Mouse (Mus musculus): Measurements from ENCODE around the gene Hipk4. TPM values are rescaled to one million over a fixed set of nuclear protein-coding genes. Genes with fewer than 3 reads are reported as not detected.
A peak's percentile ranks its signal among the peaks of the same experiment; 100 is the strongest.
"Not testable (repeated sequence)": the region's sequence is repeated elsewhere in the genome, so short reads cannot be mapped to it uniquely, and the experiment has no call there.

The Hipk4 gene
- polyA plus RNA-seq, 1 experiment from 2014 or later, result 1.0 TPM

DNA sequence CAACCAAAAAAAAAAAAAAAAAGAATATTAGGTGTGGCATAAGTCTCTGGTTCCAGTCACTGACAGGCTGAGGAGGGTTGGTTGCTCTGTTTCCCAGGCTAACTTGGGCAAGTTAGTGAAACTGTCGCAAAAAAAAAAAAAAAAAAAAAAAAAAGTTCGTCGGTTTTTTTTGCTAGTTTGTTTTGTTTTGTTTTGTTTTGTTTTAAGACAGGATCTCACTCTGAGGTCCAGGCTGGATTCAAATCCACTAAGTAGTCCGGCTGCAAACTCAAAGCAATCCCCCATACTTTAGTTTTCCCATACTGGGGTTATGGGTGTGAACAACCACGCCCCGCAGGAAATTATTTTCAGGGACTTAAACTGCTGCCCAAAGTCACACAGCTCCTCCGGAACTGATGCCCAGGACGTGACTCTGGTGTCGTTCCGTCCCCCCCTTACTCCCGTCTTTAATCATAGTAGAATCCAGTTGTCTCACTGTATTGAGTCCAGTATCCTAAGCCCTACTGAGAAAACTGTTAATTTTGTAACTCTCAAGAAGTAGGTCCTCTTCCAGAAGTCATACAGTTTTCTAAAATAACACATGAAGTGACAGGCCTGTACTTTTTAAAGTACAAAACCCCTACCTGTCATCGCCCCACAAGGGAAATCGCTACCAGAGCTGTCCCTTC is 36.8 kb upstream of the Hipk4 start:
- peak overlapping the region; percentile 66 for H3K4me3 ChIP-seq
- H3K9ac ChIP-seq, result no peak overlapping the region
- peak overlapping the region; percentile 37; the same call in 1 of the 2 replicates for H3K27ac ChIP-seq

DNA sequence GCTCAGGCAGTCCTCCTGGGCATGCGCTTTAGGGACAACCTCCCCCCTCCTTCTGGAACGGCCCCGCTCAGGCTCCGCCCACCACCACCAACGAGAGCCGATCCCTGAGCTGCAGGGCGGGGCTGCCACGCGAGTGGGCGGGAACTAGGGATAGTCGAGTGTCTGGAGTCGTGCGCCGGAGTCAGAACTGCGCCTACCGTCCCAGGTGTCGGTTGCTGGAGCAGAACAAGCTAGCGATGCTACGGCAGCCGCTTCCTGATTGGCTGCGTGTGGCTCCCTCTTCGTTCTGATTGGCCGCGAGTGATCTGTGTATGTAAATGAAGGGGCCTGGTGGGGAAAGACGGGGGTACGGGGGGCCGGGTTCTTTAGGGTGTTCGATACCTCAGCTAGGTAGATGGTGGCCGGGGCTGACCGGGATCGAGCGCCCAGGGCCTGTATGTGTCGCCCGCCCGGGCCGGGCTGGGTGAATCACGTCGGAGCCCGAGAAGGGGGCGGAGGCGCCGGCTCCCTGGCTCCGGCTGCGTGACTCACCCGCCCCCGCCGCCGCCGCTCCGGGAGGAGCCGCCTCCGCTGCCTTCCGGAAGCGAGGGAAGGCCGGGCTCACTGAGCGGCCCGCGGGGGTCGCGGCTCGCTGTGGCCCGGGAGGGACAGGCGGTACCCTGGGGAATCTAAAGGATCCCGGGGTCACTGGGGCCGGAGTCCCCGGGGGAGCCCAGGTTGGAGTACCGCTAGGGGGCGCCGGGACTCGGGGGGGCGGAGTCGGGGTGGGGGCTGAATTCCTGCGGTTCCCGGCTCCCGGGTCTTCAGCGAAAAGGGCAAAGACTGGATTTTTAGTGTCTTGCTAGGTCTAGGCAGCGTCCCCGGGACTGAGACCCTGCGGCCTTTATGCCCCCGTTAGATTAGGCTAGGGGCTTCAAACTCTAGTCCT is 36.0 kb upstream of the Hipk4 start, which contains the start of gene Sertad1:
Gene Sertad1, plus strand, starts transcription at position 141 of the 928 bp plus-strand sequence.
- Histone ChIP-seq H3K27me3 (no peaks in the 10 kb centered on the region), H3K9ac (peak within 1 kb of the TSS; percentile 78), H3K4me3 (peak within 1 kb of the TSS; percentile 66), H3K36me3 (peaks cover 5% of the 10 kb centered on the region; the same call in 1 of the 2 replicates), H3K4me1 (peaks cover 18% of the 10 kb centered on the region), H3K27ac (peak within 1 kb of the TSS; percentile 97), H3K4me2 (replicated peaks) (peak within 1 kb of the TSS; percentile 74), H3K9me3 (no peaks in the 10 kb centered on the region)
- under 1% methylated on average over 75 of the region's 80 CpGs for WGBS
- peak; percentile 95 for ATAC-seq (ENCODE audit: insufficient number of reproducible peaks, insufficient read depth, low FRiP score, low TSS enrichment)

More for the DNA sequence above, 36.8 kb upstream of the Hipk4 start:
- ATAC-seq (ENCODE audit: insufficient number of reproducible peaks, insufficient read depth, low FRiP score, low TSS enrichment), result no peak
- no peaks in the 10 kb centered on the region for H3K9me3 ChIP-seq
- H3K27me3 ChIP-seq, result no peaks in the 10 kb centered on the region
- H3K4me1 ChIP-seq, result peaks cover 26% of the 10 kb centered on the region
- H3K4me2 ChIP-seq (replicated peaks), result peak overlapping the region; percentile 74
- 4% methylated on average over 13 of the region's 13 CpGs for WGBS
- peaks cover 5% of the 10 kb centered on the region; the same call in 1 of the 2 replicates for H3K36me3 ChIP-seq

DNA sequence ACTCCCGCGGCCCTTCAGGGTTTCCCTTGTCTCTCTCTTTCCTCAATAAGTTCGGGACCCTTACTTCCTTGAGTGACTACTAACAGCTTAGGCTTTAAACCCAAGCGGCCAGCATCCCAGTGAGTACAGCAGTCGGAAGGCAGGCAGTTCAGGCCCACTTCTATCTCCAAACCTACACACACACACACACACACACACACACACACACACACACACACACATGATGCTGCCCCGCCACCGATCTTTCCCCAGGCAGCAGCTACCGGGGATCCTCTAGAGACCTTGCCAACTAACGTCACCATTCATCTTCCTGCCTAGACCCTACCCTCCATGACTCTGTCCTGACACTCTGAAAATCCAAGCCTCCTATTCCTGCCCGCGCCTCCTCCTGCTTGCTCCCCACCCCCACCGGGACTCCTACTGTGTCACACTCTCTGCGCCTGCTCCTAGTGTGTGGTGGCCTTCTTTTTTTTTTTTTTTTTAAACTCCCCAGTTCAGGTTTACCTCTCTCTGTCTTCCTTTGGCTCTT is 35.3 kb upstream of the Hipk4 start:
- Histone ChIP-seq H3K27me3 (no peaks in the 10 kb centered on the region), H3K4me1 (peaks cover 17% of the 10 kb centered on the region), H3K4me3 (peak overlapping the region; percentile 66), H3K36me3 (peaks cover 5% of the 10 kb centered on the region; the same call in 1 of the 2 replicates), H3K9me3 (no peaks in the 10 kb centered on the region), H3K27ac (peak overlapping the region; percentile 97), H3K9ac (peak overlapping the region; percentile 78), H3K4me2 (replicated peaks) (peak overlapping the region; percentile 74)
- no peak for ATAC-seq (ENCODE audit: insufficient number of reproducible peaks, insufficient read depth, low FRiP score, low TSS enrichment)
- under 1% methylated on average over 13 of the region's 13 CpGs for WGBS

DNA sequence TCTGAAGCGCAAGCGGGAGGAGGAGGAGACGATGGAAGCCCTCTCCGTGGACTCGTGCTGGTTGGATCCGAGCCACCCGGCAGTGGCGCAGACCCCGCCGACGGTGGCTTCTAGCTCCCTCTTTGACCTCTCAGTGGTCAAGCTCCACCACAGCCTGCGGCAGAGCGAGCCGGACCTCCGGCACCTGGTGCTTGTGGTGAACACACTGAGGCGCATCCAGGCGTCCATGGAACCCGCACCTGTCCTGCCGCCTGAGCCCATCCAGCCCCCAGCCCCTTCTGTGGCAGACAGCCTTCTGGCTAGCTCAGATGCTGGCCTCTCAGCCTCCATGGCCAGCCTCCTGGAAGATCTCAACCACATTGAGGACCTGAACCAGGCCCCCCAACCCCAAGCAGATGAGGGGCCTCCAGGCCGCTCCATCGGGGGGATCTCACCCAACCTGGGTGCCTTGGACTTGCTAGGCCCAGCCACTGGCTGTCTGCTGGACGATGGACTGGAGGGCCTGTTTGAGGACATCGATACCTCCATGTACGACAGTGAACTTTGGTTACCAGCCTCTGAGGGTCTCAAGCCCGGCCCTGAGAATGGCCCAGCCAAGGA is 33.7 kb upstream of the Hipk4 start:
- WGBS, result 91% methylated on average over 25 of the region's 25 CpGs
- Histone ChIP-seq H3K27me3 (no peaks in the 10 kb centered on the region), H3K36me3 (peaks cover 5% of the 10 kb centered on the region; the same call in 1 of the 2 replicates), H3K4me3 (no peak overlapping the region), H3K4me2 (replicated peaks) (no peak overlapping the region), H3K9me3 (no peaks in the 10 kb centered on the region), H3K27ac (no peak overlapping the region), H3K9ac (no peak overlapping the region), H3K4me1 (peaks cover 17% of the 10 kb centered on the region)
- ATAC-seq (ENCODE audit: insufficient number of reproducible peaks, insufficient read depth, low FRiP score, low TSS enrichment), result no peak

DNA sequence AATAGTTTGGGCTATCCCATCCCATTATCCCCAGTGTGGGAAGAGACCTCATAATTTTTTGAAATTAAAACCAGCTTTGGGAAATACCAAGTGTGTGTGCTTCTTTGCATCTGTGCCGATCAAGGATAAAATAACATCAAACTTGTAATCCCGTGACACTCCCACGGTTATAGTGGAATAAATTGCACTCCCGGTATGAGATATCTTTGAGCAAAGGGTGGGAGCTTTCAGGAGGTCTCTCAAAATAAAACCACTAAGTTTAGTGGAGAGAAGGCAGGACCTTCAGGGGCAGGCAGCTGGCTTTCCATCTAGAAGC is 32.9 kb upstream of the Hipk4 start:
- Histone ChIP-seq H3K27ac (peak overlapping the region; percentile 85), H3K4me2 (replicated peaks) (peak overlapping the region; percentile 61), H3K9ac (peak overlapping the region; percentile 52), H3K9me3 (no peaks in the 10 kb centered on the region), H3K4me1 (peaks cover 17% of the 10 kb centered on the region), H3K36me3 (peaks cover 5% of the 10 kb centered on the region; the same call in 1 of the 2 replicates), H3K27me3 (no peaks in the 10 kb centered on the region), H3K4me3 (peak overlapping the region; percentile 36)
- ATAC-seq (ENCODE audit: insufficient number of reproducible peaks, insufficient read depth, low FRiP score, low TSS enrichment), result no peak
- 18% methylated on average over 4 of the region's 4 CpGs for WGBS

DNA sequence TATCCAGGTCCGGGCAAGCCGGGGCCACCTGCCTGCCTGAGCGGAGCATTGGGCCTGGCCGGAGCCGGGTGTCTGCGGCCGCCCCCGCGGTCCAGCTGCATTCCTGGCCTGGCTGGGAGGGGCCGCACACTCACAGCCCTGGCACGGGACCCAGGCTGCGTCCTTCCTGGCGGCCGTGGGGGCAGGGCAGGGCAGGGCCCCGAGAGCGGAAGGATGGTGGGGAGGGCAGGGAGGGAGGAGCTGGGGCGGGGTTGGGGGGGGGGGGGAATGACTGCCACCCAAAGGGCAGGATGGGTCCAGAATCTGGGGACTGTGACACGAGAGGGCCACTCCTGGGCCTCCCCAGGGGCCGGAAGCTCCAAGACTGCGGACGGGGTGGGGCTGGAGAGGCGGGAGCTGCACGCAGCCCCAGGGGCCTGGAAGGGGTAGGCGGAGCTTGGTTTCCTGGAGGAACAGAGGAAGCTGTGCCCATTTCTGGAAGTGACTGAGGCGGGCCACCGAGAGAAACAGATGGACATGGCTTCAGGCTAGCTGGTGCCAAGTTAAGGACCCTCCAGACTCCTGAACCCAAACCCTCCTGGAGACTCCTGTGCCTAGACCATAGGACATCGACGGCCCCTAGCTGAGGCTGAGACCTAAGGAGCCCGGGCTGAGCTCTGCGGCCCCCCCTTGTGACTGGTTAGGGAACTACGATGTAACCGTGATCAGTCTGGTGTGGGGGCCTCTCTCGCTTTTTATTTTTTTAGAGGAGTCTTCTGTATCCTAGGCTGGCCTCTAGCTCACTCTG is 32.3 kb upstream of the Hipk4 start:
- Histone ChIP-seq H3K4me1 (peaks cover 17% of the 10 kb centered on the region), H3K4me2 (replicated peaks) (peak overlapping the region; percentile 61), H3K27ac (peak overlapping the region; percentile 85), H3K4me3 (peak overlapping the region; percentile 36), H3K36me3 (peaks cover 5% of the 10 kb centered on the region; the same call in 1 of the 2 replicates), H3K27me3 (no peaks in the 10 kb centered on the region), H3K9me3 (no peaks in the 10 kb centered on the region), H3K9ac (peak overlapping the region; percentile 52)
- 0 out of 2 replicates have a peak, but pooled peaks have one; percentile 36 for ATAC-seq (ENCODE audit: insufficient number of reproducible peaks, insufficient read depth, low FRiP score, low TSS enrichment)
- 1% methylated on average over 29 of the region's 33 CpGs for WGBS

DNA sequence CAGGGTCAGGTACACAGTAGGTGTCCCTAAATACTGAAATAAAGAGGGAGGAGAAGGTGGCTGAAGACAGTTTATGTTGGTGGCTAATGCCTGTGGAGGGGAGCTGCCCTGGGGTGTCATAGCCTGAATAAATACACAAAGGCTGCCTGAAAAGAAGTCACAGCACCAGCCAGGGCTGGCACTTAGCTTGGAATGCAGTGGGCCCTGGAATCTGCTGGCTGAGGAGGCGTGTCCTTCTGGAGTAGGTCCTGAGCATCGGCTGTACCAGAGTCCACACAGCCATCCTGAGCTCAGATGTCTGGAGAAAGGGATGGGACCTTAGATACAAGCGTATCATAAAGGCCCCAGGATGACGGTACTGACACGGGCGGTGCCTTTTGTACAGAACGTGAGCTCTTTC is 31.2 kb upstream of the Hipk4 start:
- H3K4me2 ChIP-seq (replicated peaks), result no peak overlapping the region
- peaks cover 17% of the 10 kb centered on the region for H3K4me1 ChIP-seq
- H3K36me3 ChIP-seq, result peaks cover 5% of the 10 kb centered on the region; the same call in 1 of the 2 replicates
- no peak overlapping the region for H3K9ac ChIP-seq
- no peak overlapping the region for H3K4me3 ChIP-seq
- no peaks in the 10 kb centered on the region for H3K27me3 ChIP-seq
- no peaks in the 10 kb centered on the region for H3K9me3 ChIP-seq
- ATAC-seq (ENCODE audit: insufficient number of reproducible peaks, insufficient read depth, low FRiP score, low TSS enrichment), result no peak
- WGBS, result 65% methylated on average over 7 of the region's 7 CpGs
- no peak overlapping the region for H3K27ac ChIP-seq

DNA sequence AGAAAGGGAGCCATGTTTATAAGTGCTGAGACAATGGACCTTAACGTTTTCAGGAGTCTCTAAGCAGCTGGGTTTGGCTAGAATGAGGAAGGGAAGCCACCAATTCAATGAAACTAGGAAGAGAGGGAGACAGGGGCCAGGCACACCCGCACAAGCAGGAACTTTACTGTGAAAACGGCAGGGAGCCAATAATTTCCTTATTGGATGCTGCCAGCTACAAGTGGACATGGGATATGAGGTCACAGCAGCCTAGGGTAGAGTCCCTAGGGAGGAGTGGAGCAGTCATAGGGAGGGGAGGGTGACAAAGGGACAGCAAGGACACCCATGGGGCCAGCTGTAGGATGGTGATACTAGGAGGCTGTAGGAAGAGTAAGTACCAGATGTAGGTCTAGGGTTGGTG is 30.0 kb upstream of the Hipk4 start:
- H3K9ac ChIP-seq, result no peak overlapping the region
- H3K4me3 ChIP-seq, result no peak overlapping the region
- no peak overlapping the region for H3K4me2 ChIP-seq (replicated peaks)
- ATAC-seq (ENCODE audit: insufficient number of reproducible peaks, insufficient read depth, low FRiP score, low TSS enrichment), result no peak
- H3K4me1 ChIP-seq, result peaks cover 15% of the 10 kb centered on the region
- WGBS, result 80% methylated on average over 3 of the region's 3 CpGs
- H3K27me3 ChIP-seq, result no peaks in the 10 kb centered on the region
- H3K27ac ChIP-seq, result no peak overlapping the region
- H3K9me3 ChIP-seq, result no peaks in the 10 kb centered on the region
- peaks cover 5% of the 10 kb centered on the region; the same call in 1 of the 2 replicates for H3K36me3 ChIP-seq

DNA sequence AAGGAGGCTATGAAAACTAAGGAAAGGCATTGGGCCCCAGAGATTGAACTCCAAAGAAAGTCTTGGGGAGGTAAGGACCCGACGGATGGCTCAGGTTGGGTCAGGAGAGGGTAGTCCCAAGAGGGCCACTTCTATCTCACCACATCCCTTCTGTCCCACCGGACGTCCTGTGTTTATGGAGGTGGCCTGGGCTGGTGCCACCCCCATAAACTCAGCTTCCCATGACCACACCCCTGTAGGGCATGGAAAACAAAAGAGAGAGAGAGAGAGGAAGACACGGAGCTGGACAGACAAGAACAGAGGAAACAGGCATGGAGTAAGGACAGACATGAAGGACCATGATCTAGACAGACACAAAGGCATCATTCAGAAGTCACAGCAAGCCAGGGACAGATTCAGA is 29.6 kb upstream of the Hipk4 start:
- Histone ChIP-seq H3K36me3 (peaks cover 5% of the 10 kb centered on the region; the same call in 1 of the 2 replicates), H3K27ac (no peak overlapping the region), H3K27me3 (no peaks in the 10 kb centered on the region), H3K4me2 (replicated peaks) (no peak overlapping the region), H3K9me3 (no peaks in the 10 kb centered on the region), H3K4me1 (peaks cover 10% of the 10 kb centered on the region), H3K9ac (no peak overlapping the region), H3K4me3 (no peak overlapping the region)
- 72% methylated on average over 5 of the region's 5 CpGs for WGBS
- ATAC-seq (ENCODE audit: insufficient number of reproducible peaks, insufficient read depth, low FRiP score, low TSS enrichment), result no peak

DNA sequence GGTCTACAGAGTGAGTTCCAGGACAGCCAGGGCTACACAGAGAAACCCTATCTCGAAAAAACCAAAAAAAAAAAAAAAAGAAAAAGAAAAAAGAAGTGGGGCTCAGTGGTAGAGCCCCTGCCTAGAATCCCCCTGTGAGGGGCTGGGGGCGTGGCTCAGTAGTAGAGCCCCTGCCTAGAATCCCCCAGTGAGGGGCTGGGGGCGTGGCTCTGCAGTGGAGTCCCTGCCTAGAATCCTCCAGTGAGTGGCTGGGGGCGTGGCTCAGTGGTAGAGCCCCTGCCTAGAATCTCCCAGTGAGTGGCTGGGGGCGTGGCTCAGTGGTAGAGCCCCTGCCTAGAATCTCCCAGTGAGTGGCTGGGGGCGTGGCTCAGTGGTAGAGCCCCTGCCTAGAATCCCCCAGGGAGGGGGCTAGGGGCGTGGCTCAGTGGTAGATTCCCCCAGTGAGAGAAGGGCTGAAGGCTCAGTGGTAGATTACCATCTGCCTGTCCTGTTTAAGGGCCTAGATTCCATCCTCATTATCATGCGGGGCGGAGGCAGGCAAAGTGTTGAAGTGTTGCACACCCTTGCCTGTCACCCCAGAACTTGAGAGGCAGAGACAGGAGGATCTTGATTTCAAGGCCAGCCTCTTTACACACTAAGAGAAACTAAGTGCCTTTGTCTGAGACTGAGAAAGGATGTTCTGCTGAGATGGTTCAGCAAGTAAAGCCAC is 28.3 kb upstream of the Hipk4 start:
- H3K4me1 ChIP-seq, result peaks cover 12% of the 10 kb centered on the region
- H3K27me3 ChIP-seq; H3K36me3 ChIP-seq; H3K4me2 ChIP-seq (replicated peaks); H3K27ac ChIP-seq; H3K9ac ChIP-seq; H3K4me3 ChIP-seq; ATAC-seq (ENCODE audit: insufficient number of reproducible peaks, insufficient read depth, low FRiP score, low TSS enrichment); H3K9me3 ChIP-seq: not testable (repeated sequence)
- 87% methylated on average over 9 of the region's 9 CpGs for WGBS

All from embryonic facial prominence, embryonic 12.5 days (tissue).